Comparison of ENCODE assay signal across 22 mouse cellular contexts in genomic region chr6:56756117-56756516, GRCm38 (mm10). TPM values are rescaled to one million over a fixed set of nuclear protein-coding genes. Genes with fewer than 3 reads are reported as not detected.
"Had no signal": no experiment of that assay in that cellular context is flagged by ENCODE, and none has a peak within 500 bp of the region (broad histone marks: within the 10 kb centered on the region; RNA-seq: fewer than 3 reads in every experiment).

No protein-coding gene starts in this region.

- H3K27ac ChIP-seq: liver, embryonic 15.5 days; lung, embryonic 15.5 days; midbrain, embryonic 10.5 days; midbrain, embryonic 12.5 days; neural tube, embryonic 13.5 days; neural tube, embryonic 15.5 days had no signal

- H3K4me3 ChIP-seq: liver, embryonic 15.5 days; lung, embryonic 15.5 days; midbrain, embryonic 10.5 days; midbrain, embryonic 12.5 days; myocyte; neural tube, embryonic 13.5 days; neural tube, embryonic 15.5 days had no signal

- ATAC-seq: liver, postnatal 0 days; midbrain, embryonic 16.5 days had no signal

- DNase-seq: liver, postnatal 0 days; lung, adult 2 months; lung, postnatal 10 days; lung, postnatal 4 days; midbrain, embryonic 14.5 days; retina, postnatal 1 day; right cerebral cortex, adult 18-20 months; right cerebral cortex, postnatal 25 days; right cerebral cortex, postnatal 4 days; spleen, adult 18-20 months; thymus, adult 18-20 months; thymus, postnatal 14 days; thymus, postnatal 36 days had no signal

RNA-seq across cellular contexts. Expression of gene Lsm5, which starts 51.6 kb away (rescaled TPM):
- polyA plus RNA-seq: small intestine, adult 2 months had no signal
